Comparison of ENCODE assay signal across 22 mouse cellular contexts in genomic region chr1:87149422-87149821, GRCm38 (mm10). TPM values are rescaled to one million over a fixed set of nuclear protein-coding genes. Genes with fewer than 3 reads are reported as not detected.
DNase-seq lines count a peak whose midpoint lies in the region; ATAC-seq and TF ChIP-seq lines count a peak whose summit lies in the region.
"Had no signal": no experiment of that assay in that cellular context is flagged by ENCODE, and none has a peak within 500 bp of the region (broad histone marks: within the 10 kb centered on the region; RNA-seq: fewer than 3 reads in every experiment).

No protein-coding gene starts in this region.

- no peaks in the 10 kb centered on the region for H3K36me3 ChIP-seq in heart, embryonic 11.5 days (ENCODE audit: control insufficient read depth, insufficient read depth, low read length)
- H3K36me3 ChIP-seq in midbrain, embryonic 10.5 days = no peaks in the 10 kb centered on the region
- H3K36me3 ChIP-seq in midbrain, embryonic 15.5 days (replicated peaks) = no peaks in the 10 kb centered on the region
- H3K36me3 ChIP-seq in embryonic facial prominence, embryonic 10.5 days (replicated peaks) = no peaks in the 10 kb centered on the region
- H3K36me3 ChIP-seq in stomach, postnatal 0 days (ENCODE audit: control insufficient read depth, insufficient read depth, low read length) = no peaks in the 10 kb centered on the region
- H3K36me3 ChIP-seq: embryonic facial prominence, embryonic 15.5 days; forebrain, embryonic 15.5 days; limb, embryonic 13.5 days; lung, embryonic 15.5 days; neural tube, embryonic 15.5 days had no signal

- no peak overlapping the region for H3K27ac ChIP-seq in heart, embryonic 11.5 days (ENCODE audit: low read depth, low read length)
- no peak overlapping the region for H3K27ac ChIP-seq in midbrain, embryonic 10.5 days (replicated peaks)
- H3K27ac ChIP-seq in midbrain, embryonic 15.5 days = no peak overlapping the region
- no peak overlapping the region for H3K27ac ChIP-seq in embryonic facial prominence, embryonic 10.5 days (replicated peaks)
- H3K27ac ChIP-seq in stomach, postnatal 0 days (replicated peaks) = no peak overlapping the region
- H3K27ac ChIP-seq: embryonic facial prominence, embryonic 15.5 days; forebrain, embryonic 15.5 days; hindbrain, embryonic 14.5 days; limb, embryonic 13.5 days; lung, embryonic 15.5 days; neural tube, embryonic 15.5 days had no signal

- no peak for DNase-seq in heart, adult 9 months (ENCODE audit: low spot score in 2 of 2)
- DNase-seq in midbrain, embryonic 10.5 days (ENCODE audit: low spot score) = peak; percentile 35
- peak; percentile 52 for DNase-seq in embryonic facial prominence, embryonic 10.5 days (ENCODE audit: low spot score)
- DNase-seq in stomach, postnatal 0 days (ENCODE audit: low spot score) = no peak
- no peak for DNase-seq in adrenal gland, postnatal 4 days (ENCODE audit: low spot score in 2 of 2)
- DNase-seq in gastrocnemius, postnatal 36 days = no peak
- DNase-seq: adrenal gland, adult 2 months; cerebellum, postnatal 10 days; gastrocnemius, postnatal 25 days; kidney, adult 8-10 months; right cerebral cortex, postnatal 14 days; thymus, postnatal 25 days had no signal

- no peaks in the 10 kb centered on the region for H3K9me3 ChIP-seq in heart, embryonic 11.5 days (replicated peaks; ENCODE audit: control insufficient read depth, low read length)
- H3K9me3 ChIP-seq in midbrain, embryonic 10.5 days (replicated peaks) = no peaks in the 10 kb centered on the region
- no peaks in the 10 kb centered on the region for H3K9me3 ChIP-seq in midbrain, embryonic 15.5 days
- no peaks in the 10 kb centered on the region for H3K9me3 ChIP-seq in embryonic facial prominence, embryonic 10.5 days
- H3K9me3 ChIP-seq in stomach, postnatal 0 days (ENCODE audit: control insufficient read depth, low read length) = no peaks in the 10 kb centered on the region
- H3K9me3 ChIP-seq: embryonic facial prominence, embryonic 15.5 days; forebrain, embryonic 15.5 days; limb, embryonic 13.5 days; lung, embryonic 15.5 days; neural tube, embryonic 15.5 days had no signal

- no peak for TF ChIP-seq EP300 in stomach, postnatal 0 days (optimal IDR thresholded peaks at IDR 0.05)

- H3K4me2 ChIP-seq in heart, embryonic 11.5 days = 0 out of 2 replicates have a peak overlapping the region, but pooled peaks have one; percentile 2
- H3K4me2 ChIP-seq in midbrain, embryonic 15.5 days = no peak overlapping the region
- no peak overlapping the region for H3K4me2 ChIP-seq in stomach, postnatal 0 days (replicated peaks; ENCODE audit: low read depth)
- H3K4me2 ChIP-seq: embryonic facial prominence, embryonic 15.5 days; forebrain, embryonic 15.5 days; hindbrain, embryonic 14.5 days; limb, embryonic 13.5 days; lung, embryonic 15.5 days; neural tube, embryonic 15.5 days had no signal

- intact Hi-C loops in gastrocnemius, postnatal 36 days (cut with DNase I) = no loop called here

- peaks cover 66% of the 10 kb centered on the region for H3K27me3 ChIP-seq in heart, embryonic 11.5 days (ENCODE audit: control insufficient read depth, insufficient read depth, low read length)
- H3K27me3 ChIP-seq in midbrain, embryonic 10.5 days (ENCODE audit: low read depth, poor library complexity, severe bottlenecking) = peaks cover 72% of the 10 kb centered on the region
- peaks cover 46% of the 10 kb centered on the region for H3K27me3 ChIP-seq in midbrain, embryonic 15.5 days (replicated peaks)
- peaks cover 70% of the 10 kb centered on the region for H3K27me3 ChIP-seq in embryonic facial prominence, embryonic 10.5 days (replicated peaks; ENCODE audit: low read depth, poor library complexity, severe bottlenecking)
- H3K27me3 ChIP-seq in stomach, postnatal 0 days (ENCODE audit: control insufficient read depth, insufficient read depth, low read length) = peaks cover 19% of the 10 kb centered on the region

- H3K4me3 ChIP-seq in heart, embryonic 11.5 days (ENCODE audit: low read depth, low read length) = no peak overlapping the region
- peak overlapping the region; percentile 32 for H3K4me3 ChIP-seq in midbrain, embryonic 10.5 days
- H3K4me3 ChIP-seq in midbrain, embryonic 15.5 days = no peak overlapping the region
- peak overlapping the region; percentile 21 for H3K4me3 ChIP-seq in embryonic facial prominence, embryonic 10.5 days
- H3K4me3 ChIP-seq in stomach, postnatal 0 days (ENCODE audit: low read depth, low read length) = no peak overlapping the region
- H3K4me3 ChIP-seq: embryonic facial prominence, embryonic 15.5 days; forebrain, embryonic 15.5 days; limb, embryonic 13.5 days; lung, embryonic 15.5 days; neural tube, embryonic 15.5 days had no signal

- no peak for ATAC-seq in heart, embryonic 11.5 days (replicated peaks; ENCODE audit: insufficient number of reproducible peaks, low FRiP score, low TSS enrichment)
- ATAC-seq in midbrain, embryonic 15.5 days (replicated peaks) = no peak
- peak; percentile 15; the same call in 1 of the 2 replicates for ATAC-seq in stomach, postnatal 0 days (ENCODE audit: low FRiP score, low TSS enrichment)
- ATAC-seq: forebrain, embryonic 15.5 days had no signal

- TF ChIP-seq CTCF in stomach, postnatal 0 days (IDR thresholded peaks at IDR 0.05; ENCODE audit: low read depth) = no peak

- H3K9ac ChIP-seq in heart, embryonic 11.5 days (ENCODE audit: low read depth, low read length) = no peak overlapping the region
- H3K9ac ChIP-seq in midbrain, embryonic 15.5 days = no peak overlapping the region
- H3K9ac ChIP-seq in stomach, postnatal 0 days (ENCODE audit: low read length) = no peak overlapping the region
- H3K9ac ChIP-seq: embryonic facial prominence, embryonic 15.5 days; forebrain, embryonic 15.5 days; hindbrain, embryonic 14.5 days; limb, embryonic 13.5 days; lung, embryonic 15.5 days; neural tube, embryonic 15.5 days had no signal

- peaks cover 6% of the 10 kb centered on the region for H3K4me1 ChIP-seq in heart, embryonic 11.5 days (ENCODE audit: control insufficient read depth, insufficient read depth, low read length)
- peaks cover 30% of the 10 kb centered on the region for H3K4me1 ChIP-seq in midbrain, embryonic 10.5 days
- H3K4me1 ChIP-seq in midbrain, embryonic 15.5 days = peaks cover 12% of the 10 kb centered on the region
- H3K4me1 ChIP-seq in embryonic facial prominence, embryonic 10.5 days = peaks cover 20% of the 10 kb centered on the region
- H3K4me1 ChIP-seq in stomach, postnatal 0 days (replicated peaks; ENCODE audit: control insufficient read depth, insufficient read depth) = peaks cover 5% of the 10 kb centered on the region

- WGBS in heart, embryonic 11.5 days (ENCODE audit: insufficient replicate concordance) = 33% methylated on average over 13 of the region's 13 CpGs
- 26% methylated on average over 13 of the region's 13 CpGs for WGBS in midbrain, embryonic 10.5 days
- 24% methylated on average over 13 of the region's 13 CpGs for WGBS in midbrain, embryonic 15.5 days
- 23% methylated on average over 13 of the region's 13 CpGs for WGBS in embryonic facial prominence, embryonic 10.5 days
- 38% methylated on average over 13 of the region's 13 CpGs for WGBS in stomach, postnatal 0 days

RNA-seq across cellular contexts. Expression of gene Ecel1, which starts 6.9 kb away (rescaled TPM):
- not detected in 2 replicates for polyA plus RNA-seq in heart, embryonic 11.5 days (2014; fragmentation: Nextera tagmentation; extraction: Ambion mirVana)
- polyA plus RNA-seq in midbrain, embryonic 10.5 days (2016; fragmentation: Nextera tagmentation; extraction: Ambion mirVana) = 3.7 and 5.0 TPM in 2 replicates
- polyA plus RNA-seq in midbrain, embryonic 15.5 days (2015; fragmentation: Nextera tagmentation; extraction: Ambion mirVana) = 22.3 and 23.3 TPM in 2 replicates
- 1.2 and 3.1 TPM in 2 replicates for polyA plus RNA-seq in embryonic facial prominence, embryonic 10.5 days (2016; fragmentation: Nextera tagmentation; extraction: Ambion mirVana)
- 2.2 and 2.3 TPM in 2 replicates for polyA plus RNA-seq in stomach, postnatal 0 days (2015; fragmentation: Nextera tagmentation; extraction: Ambion mirVana)
- total RNA-seq in adrenal gland, postnatal 4 days (2021) = 10 to 100 TPM in 1 of 2 experiments, 1 to 10 TPM in 1; 6.9 to 15.1 TPM
- total RNA-seq in gastrocnemius, postnatal 36 days (2021) = not detected
- total RNA-seq: gastrocnemius, postnatal 25 days had no signal

RNA-seq across cellular contexts. Expression of gene Akp3, which starts 24.6 kb away (rescaled TPM):
- polyA plus RNA-seq in heart, embryonic 11.5 days (2014; fragmentation: Nextera tagmentation; extraction: Ambion mirVana) = not detected in 2 replicates
- polyA plus RNA-seq in midbrain, embryonic 10.5 days (2016; fragmentation: Nextera tagmentation; extraction: Ambion mirVana) = not detected in 2 replicates
- not detected in 2 replicates for polyA plus RNA-seq in midbrain, embryonic 15.5 days (2015; fragmentation: Nextera tagmentation; extraction: Ambion mirVana)
- not detected in 2 replicates for polyA plus RNA-seq in embryonic facial prominence, embryonic 10.5 days (2016; fragmentation: Nextera tagmentation; extraction: Ambion mirVana)
- polyA plus RNA-seq in stomach, postnatal 0 days (2015; fragmentation: Nextera tagmentation; extraction: Ambion mirVana) = 0.38 TPM in 1 of 2 replicates, not detected in the other
- total RNA-seq in adrenal gland, postnatal 4 days (2021) = not detected
- not detected for total RNA-seq in gastrocnemius, postnatal 36 days (2021)
- total RNA-seq: adrenal gland, adult 2 months; gastrocnemius, postnatal 25 days; left cerebral cortex, adult 18-20 months had no signal
- polyA plus RNA-seq: adrenal gland, adult 2 months; embryonic facial prominence, embryonic 15.5 days; forebrain, embryonic 15.5 days; heart, embryonic 14.5 days; hindbrain, embryonic 14.5 days; limb, embryonic 13.5 days; lung, embryonic 15.5 days; neural tube, embryonic 15.5 days had no signal

RNA-seq across cellular contexts. Expression of gene Prss56, which starts 33.7 kb away (rescaled TPM):
- not detected in 2 replicates for polyA plus RNA-seq in heart, embryonic 11.5 days (2014; fragmentation: Nextera tagmentation; extraction: Ambion mirVana)
- polyA plus RNA-seq in midbrain, embryonic 10.5 days (2016; fragmentation: Nextera tagmentation; extraction: Ambion mirVana) = 0.05 TPM in 1 of 2 replicates, not detected in the other
- 0.13 TPM in 1 of 2 replicates, not detected in the other for polyA plus RNA-seq in midbrain, embryonic 15.5 days (2015; fragmentation: Nextera tagmentation; extraction: Ambion mirVana)
- 0.71 and 0.94 TPM in 2 replicates for polyA plus RNA-seq in embryonic facial prominence, embryonic 10.5 days (2016; fragmentation: Nextera tagmentation; extraction: Ambion mirVana)
- 0.04 TPM in 1 of 2 replicates, not detected in the other for polyA plus RNA-seq in stomach, postnatal 0 days (2015; fragmentation: Nextera tagmentation; extraction: Ambion mirVana)
- total RNA-seq in adrenal gland, postnatal 4 days (2021) = not detected
- not detected for total RNA-seq in gastrocnemius, postnatal 36 days (2021)
- total RNA-seq: adrenal gland, adult 2 months; gastrocnemius, postnatal 25 days had no signal
- polyA plus RNA-seq: lung, embryonic 15.5 days had no signal

RNA-seq across cellular contexts. Expression of gene Chrnd, which starts 41.0 kb away (rescaled TPM):
- polyA plus RNA-seq in heart, embryonic 11.5 days (2014; fragmentation: Nextera tagmentation; extraction: Ambion mirVana) = not detected in 2 replicates
- polyA plus RNA-seq in midbrain, embryonic 10.5 days (2016; fragmentation: Nextera tagmentation; extraction: Ambion mirVana) = not detected in 2 replicates
- not detected in 2 replicates for polyA plus RNA-seq in midbrain, embryonic 15.5 days (2015; fragmentation: Nextera tagmentation; extraction: Ambion mirVana)
- polyA plus RNA-seq in embryonic facial prominence, embryonic 10.5 days (2016; fragmentation: Nextera tagmentation; extraction: Ambion mirVana) = 0.13 and 0.17 TPM in 2 replicates
- polyA plus RNA-seq in stomach, postnatal 0 days (2015; fragmentation: Nextera tagmentation; extraction: Ambion mirVana) = 0.04 and 0.08 TPM in 2 replicates
- under 1 TPM; 0.20 to 0.54 TPM for total RNA-seq in adrenal gland, postnatal 4 days (2021)
- total RNA-seq in gastrocnemius, postnatal 36 days (2021) = 1 to 10 TPM; 1.9 to 2.6 TPM
- total RNA-seq: adrenal gland, adult 2 months; left cerebral cortex, adult 18-20 months had no signal
- polyA plus RNA-seq: adrenal gland, adult 2 months; forebrain, embryonic 15.5 days; heart, embryonic 14.5 days; hindbrain, embryonic 14.5 days had no signal

RNA-seq across cellular contexts. Expression of gene Alpi, which starts 48.0 kb away (rescaled TPM):
- not detected in 2 replicates for polyA plus RNA-seq in heart, embryonic 11.5 days (2014; fragmentation: Nextera tagmentation; extraction: Ambion mirVana)
- not detected in 2 replicates for polyA plus RNA-seq in midbrain, embryonic 10.5 days (2016; fragmentation: Nextera tagmentation; extraction: Ambion mirVana)
- polyA plus RNA-seq in midbrain, embryonic 15.5 days (2015; fragmentation: Nextera tagmentation; extraction: Ambion mirVana) = 0.09 TPM in 1 of 2 replicates, not detected in the other
- not detected in 2 replicates for polyA plus RNA-seq in embryonic facial prominence, embryonic 10.5 days (2016; fragmentation: Nextera tagmentation; extraction: Ambion mirVana)
- polyA plus RNA-seq in stomach, postnatal 0 days (2015; fragmentation: Nextera tagmentation; extraction: Ambion mirVana) = 5.7 and 11.4 TPM in 2 replicates
- not detected for total RNA-seq in adrenal gland, postnatal 4 days (2021)
- total RNA-seq in gastrocnemius, postnatal 36 days (2021) = not detected
- total RNA-seq: adrenal gland, adult 2 months; gastrocnemius, postnatal 25 days had no signal
- polyA plus RNA-seq: embryonic facial prominence, embryonic 15.5 days; forebrain, embryonic 15.5 days; heart, embryonic 14.5 days; hindbrain, embryonic 14.5 days; neural tube, embryonic 15.5 days had no signal

Comparison
In these comparisons a context has a peak if more than half of its experiments do, and no peak if none do; other contexts are left out.
1. H3K4me3 ChIP-seq: peak in midbrain, embryonic 10.5 days (single experiment) and embryonic facial prominence, embryonic 10.5 days (single experiment); none in heart, embryonic 11.5 days (single experiment), midbrain, embryonic 15.5 days (single experiment) and stomach, postnatal 0 days (single experiment).
2. DNase-seq: peak in midbrain, embryonic 10.5 days (single experiment) and embryonic facial prominence, embryonic 10.5 days (single experiment); none in heart, adult 9 months (0 of 2), stomach, postnatal 0 days (single experiment), adrenal gland, postnatal 4 days (0 of 2) and gastrocnemius, postnatal 36 days (0 of 2).